Mouse (Mus musculus) brain, embryonic 14.5 days (tissue): ENCODE measurements around the gene Tmem135. TPM values are rescaled to one million over a fixed set of nuclear protein-coding genes. Genes with fewer than 3 reads are reported as not detected.
A peak's percentile ranks its signal among the peaks of the same experiment; 100 is the strongest.

ENCODE experiments used
- DNase-seq: peaks from one replicate; pipeline ENCODE4 v3.0.0-alpha.2; 2011; ENCODE audit warnings: low read depth
- CTCF ChIP-seq: fragments of 200-500 bp; IDR thresholded peaks from 2 replicates; pipeline ENCODE4 v1.5.1; 2012; ENCODE audit warnings: inconsistent platforms, mild to moderate bottlenecking, moderate library complexity, borderline replicate concordance; ENCODE audit not compliant: insufficient read depth, insufficient read length; ENCODE audit errors: extremely low read depth
- POLR2A ChIP-seq: fragments of 200-500 bp; IDR thresholded peaks from 2 replicates; pipeline ENCODE4 v1.6.1; 2012; ENCODE audit warnings: mild to moderate bottlenecking, inconsistent platforms, borderline replicate concordance; ENCODE audit not compliant: poor library complexity, insufficient read depth, insufficient read length, severe bottlenecking; ENCODE audit errors: extremely low read depth
- polyA plus RNA-seq: library from polyadenylated mRNA; depleted of rRNA; stranded (reverse); fragments of >200 nt; gene quantifications from 2 replicates; pipeline ENCODE4 v1.2.3, GENCODE M21; 2012; rRNA removed

Gene Tmem135
- polyA plus RNA-seq, 1 experiment: 17.4 TPM

DNA sequence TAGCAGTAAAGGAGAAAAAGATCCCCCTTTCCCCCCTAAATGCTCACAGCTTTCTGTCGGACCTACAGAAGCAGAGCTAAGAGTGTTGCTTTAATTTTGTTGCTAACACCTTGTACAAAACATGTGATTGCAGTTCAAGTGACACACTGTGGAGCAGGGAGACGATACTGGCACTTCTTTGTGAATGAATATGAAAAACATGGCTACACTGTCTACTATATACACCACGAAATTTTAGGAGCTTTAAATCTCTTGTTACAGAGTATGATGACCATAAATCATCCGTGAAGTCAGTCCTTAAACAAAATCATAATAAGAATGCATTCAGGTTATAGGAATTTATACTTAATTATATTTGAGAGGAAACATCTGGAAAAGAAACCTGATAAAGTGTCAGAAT lies 247.4 kb downstream of the Tmem135 start:
- DNase-seq: no peak
- no peak for TF ChIP-seq CTCF
- TF ChIP-seq POLR2A: no peak

DNA sequence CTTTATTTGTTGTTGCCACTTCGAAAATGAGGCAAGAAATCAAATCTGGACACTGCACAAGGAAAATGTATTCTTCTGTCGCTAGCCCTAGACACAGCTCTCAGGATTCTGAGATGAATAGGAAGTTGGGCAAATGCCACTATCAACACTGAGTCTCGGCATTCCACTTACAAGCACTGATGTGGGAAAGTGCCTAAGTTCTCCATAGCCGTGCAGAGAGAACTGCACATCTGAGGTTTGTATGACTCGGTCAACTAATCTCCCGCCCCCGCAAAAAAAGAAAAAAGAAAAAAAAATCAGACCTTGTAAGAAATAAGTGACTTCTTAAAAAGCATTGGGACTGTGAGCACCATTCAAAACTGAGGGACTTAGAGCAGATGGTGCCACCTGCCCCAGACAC lies 248.3 kb downstream of the Tmem135 start:
- no peak for DNase-seq
- TF ChIP-seq POLR2A (no peak), CTCF (no peak)

DNA sequence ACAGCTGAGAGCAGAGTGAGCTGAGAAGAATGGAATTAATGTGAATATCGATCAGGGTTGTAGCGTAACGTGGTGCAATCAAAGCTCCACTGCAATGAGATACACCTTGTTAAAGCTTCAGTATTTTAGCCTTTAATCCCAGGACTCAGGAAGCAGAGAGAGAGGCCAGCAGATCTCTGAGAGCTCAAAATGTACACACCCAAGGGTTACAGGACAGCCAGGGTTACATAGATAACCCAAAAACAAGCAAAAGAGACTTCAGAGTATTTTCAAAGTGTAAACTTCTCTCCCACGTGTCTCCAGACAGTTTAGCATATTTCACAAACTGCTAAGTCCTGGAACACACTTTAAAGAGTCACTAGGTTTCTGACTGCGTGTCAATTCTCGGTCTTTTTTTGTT lies 248.8 kb downstream of the Tmem135 start:
- DNase-seq: no peak
- TF ChIP-seq POLR2A (no peak), CTCF (no peak)

DNA sequence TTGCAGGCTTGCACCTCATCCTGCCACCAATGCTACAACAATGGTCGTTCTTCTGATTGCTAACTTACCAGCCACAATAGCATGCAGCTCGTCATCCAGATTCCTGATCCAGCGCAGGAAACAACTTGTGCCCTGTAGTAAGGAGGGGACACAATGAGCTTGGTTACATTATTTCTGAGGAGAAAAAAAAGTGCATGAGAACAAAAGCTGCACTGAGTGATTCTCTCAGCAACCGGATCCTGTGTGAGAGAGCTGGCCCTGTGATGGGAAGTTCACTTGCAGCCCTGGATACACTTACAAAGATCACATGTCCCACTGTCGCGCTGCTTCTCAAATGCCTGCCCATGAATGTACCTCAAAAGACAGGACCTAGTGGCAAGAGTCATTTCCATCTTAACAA lies 252.7 kb downstream of the Tmem135 start:
- TF ChIP-seq CTCF: no peak
- no peak for TF ChIP-seq POLR2A
- no peak for DNase-seq

DNA sequence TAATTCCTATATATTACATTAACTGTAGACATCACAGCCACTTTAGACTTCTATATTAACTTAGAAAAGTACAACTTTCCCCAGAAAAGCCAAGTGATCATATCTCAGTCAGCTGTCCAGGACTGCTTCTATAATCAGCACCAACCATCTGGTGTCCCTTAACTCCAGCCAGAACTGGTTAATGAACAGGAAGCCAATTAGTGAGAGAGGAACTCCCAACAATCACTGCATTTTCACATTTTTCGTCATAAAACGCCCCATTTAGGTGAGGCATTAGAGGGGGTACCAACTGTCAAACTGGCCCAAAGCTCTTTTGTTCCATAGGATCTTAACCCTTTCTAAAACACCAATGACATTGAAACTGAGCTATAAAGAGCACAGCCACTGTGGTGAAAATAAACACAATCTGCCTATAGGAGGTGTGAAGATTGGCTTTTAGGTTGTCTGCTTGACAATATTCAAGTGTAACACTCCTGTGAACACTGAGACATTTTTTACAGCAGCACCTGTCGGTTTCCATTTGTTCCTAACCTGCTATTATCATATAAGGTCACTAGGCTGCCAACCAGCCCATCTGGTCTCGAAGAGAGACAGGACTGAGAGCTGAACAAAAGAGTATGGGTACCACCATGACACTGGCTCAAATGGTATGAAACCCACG lies 263.3 kb downstream of the Tmem135 start:
- TF ChIP-seq POLR2A: no peak
- peak; percentile 85 for DNase-seq

DNA sequence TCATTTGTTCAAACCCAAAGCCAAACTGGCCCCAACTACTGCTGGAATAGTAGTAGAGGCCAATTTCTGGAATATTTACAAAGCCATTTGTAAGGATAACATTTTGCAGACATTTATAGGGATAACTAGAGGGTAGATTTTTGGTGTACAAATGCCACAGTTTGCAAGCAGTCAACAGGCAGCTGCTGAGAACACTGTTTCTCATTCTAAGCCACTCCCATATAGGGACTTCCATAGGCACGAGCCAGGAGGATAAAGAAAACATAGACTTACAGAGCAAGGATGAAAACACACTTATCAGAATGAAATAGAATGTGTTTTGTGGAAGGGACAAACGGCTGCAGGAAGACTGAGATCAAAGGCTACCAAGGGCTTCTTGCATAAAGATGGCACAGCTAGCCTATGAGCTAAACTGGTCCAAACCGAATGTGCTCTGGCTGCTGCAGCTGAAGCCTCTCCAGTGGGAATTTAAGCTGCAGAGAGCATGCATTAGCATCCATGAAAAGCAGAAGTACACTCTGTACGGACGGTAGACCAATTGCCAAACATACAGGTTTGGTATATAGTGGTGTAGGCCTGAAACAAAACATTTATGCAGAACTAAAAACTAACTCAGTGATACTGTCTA lies 269.0 kb downstream of the Tmem135 start:
- DNase-seq: no peak
- no peak for TF ChIP-seq CTCF
- TF ChIP-seq POLR2A: no peak

DNA sequence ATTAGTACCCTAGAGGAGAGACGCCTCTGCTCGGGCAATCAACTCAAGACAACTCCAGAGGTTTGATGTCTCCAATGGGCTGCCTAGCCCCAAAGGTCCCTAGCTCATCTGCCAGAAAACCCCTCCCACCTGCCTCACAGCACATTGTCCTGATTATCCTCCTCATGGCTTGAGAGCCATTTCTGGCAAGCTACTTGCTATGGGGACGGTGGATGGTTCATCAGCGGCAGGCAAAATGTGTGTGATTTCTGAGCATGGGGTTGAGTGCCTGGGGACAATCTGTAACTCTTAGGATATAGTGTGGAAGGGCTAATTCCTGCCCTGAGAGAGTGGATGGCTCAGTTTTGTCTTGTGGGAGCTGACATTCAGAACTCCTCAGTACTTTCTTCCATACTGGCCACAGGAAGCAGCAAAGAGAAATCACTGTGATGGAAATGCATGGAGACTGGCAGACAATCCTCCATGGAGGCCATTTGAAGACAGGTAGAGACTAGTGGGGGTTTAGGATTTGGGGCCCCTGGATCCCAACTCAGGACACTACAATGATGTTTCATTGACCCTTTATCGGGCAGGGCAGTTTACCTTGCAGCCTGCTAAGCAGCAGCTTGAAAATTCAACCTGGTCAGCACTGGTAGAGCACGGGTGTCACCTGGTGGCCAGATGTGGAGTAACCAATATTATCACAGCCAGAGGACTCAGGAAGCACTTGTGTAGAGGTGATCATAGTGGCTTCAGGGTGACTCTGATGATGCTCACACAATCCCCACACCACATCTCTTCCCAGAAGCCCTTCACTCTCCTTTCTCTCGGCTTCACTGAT lies 277.7 kb downstream of the Tmem135 start:
- TF ChIP-seq CTCF (peak; percentile 89), POLR2A (no peak)
- DNase-seq: peak; percentile 86

DNA sequence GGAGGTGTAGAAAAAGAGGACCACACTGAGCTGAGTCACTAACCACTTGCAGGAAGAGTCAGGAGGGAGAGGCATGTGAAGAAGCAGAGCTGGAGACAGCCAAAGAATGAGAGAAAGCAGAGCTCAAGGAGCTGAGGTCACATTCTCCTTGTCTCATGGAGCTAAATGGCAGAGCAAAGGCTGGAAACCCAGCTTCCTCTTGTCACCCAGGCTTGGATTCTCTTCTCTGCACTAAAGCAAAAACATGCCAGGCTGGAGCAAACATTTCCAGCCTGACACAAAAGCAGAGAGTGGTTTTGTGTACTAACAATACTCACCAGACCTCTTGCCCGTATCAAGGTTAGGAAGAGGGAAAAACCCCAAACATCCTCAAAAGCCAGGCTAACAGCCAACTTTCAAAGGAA lies 287.8 kb downstream of the Tmem135 start:
- no peak for TF ChIP-seq CTCF
- no peak for TF ChIP-seq POLR2A
- DNase-seq: no peak

DNA sequence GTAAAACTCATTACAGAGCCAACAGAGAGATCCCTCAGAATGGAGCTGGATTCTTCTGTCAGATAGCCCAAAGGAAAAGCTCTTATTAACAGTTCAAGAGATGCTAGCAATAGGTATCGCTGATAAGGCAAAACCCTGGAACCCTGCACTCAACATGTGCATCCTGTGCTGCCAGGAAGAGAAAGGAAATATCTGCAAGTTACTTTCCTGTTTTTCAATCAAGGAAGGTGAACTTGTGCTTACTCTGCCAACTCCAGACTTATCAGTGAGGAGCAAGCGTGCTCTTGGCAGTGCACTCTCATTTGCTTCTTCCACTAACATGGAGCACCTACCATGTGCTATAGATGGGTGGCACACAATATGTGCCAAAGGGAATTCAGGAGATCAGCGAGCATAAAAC lies 288.4 kb downstream of the Tmem135 start:
- TF ChIP-seq POLR2A: no peak
- no peak for TF ChIP-seq CTCF
- DNase-seq: no peak

DNA sequence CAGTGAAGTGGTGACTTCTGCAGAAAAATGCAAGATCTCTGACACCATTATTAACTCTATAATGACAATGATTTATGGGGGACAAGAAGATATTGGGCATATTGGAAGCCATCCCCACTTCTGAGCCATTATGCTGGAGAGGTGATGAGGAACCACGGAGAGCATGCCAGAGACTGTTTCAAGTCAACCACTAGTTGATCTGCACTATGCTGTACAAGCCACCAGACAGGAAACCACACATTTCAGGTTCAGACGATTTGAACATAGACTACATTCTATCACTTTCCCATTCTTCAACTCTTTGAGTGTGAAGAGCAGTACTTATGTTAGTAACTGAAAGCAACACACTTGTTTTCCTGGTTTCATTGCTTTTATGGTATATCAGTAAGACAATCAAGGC lies 297.6 kb downstream of the Tmem135 start:
- no peak for TF ChIP-seq POLR2A
- TF ChIP-seq CTCF: no peak
- no peak for DNase-seq

DNA sequence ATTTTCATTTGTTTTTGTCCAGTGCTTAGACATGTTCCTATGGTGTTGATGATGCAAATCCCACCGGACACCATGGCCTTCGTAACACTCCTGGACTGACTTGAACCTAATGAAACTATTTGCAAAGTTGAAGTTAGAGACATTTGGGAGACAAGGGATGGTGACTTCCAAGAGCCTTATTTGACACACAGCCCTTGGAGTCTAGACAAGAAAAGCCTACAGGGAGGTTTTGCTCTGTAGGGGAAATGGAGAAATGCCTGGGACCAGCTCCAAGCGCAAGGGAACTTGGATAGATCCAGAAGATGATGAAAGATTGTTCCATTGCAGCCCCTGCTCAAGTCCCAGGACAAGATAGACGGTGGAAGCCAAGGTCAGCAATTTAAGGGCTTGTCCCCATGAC lies 304.3 kb downstream of the Tmem135 start:
- no peak for DNase-seq
- TF ChIP-seq CTCF (no peak), POLR2A (no peak)

Other genes starting within 250 kb of the Tmem135 start
- gene Fzd4, start 133 bp upstream of the Tmem135 start, polyA plus RNA-seq: 2.4 and 3.1 TPM in 2 replicates
- 17.6 and 21.8 TPM in 2 replicates for gene Prss23, start 123.0 kb upstream of the Tmem135 start, polyA plus RNA-seq
- 2.0 and 3.7 TPM in 2 replicates for gene Me3, start 228.2 kb upstream of the Tmem135 start, polyA plus RNA-seq